Mouse (Mus musculus): ENCODE data around the gene Zfp612. TPM values are rescaled to one million over a fixed set of nuclear protein-coding genes. Genes with fewer than 3 reads are reported as not detected.

Zfp612 gene
- polyA plus RNA-seq, 1 experiment from 2014 or later, result 23.2 TPM

- Histone ChIP-seq H3K27ac (ENCODE audit: low read length) (no peak overlapping the region), H3K27me3 (ENCODE audit: control insufficient read depth, insufficient read depth, low read depth, low read length) (no peaks in the 10 kb centered on the region), H3K4me2 (ENCODE audit: low read length) (no peak overlapping the region), H3K36me3 (ENCODE audit: control insufficient read depth, insufficient read depth, low read length) (no peaks in the 10 kb centered on the region), H3K4me3 (ENCODE audit: low read depth, low read length) (no peak overlapping the region), H3K4me1 (ENCODE audit: control insufficient read depth, insufficient read depth, low read length) (no peaks in the 10 kb centered on the region), H3K9ac (ENCODE audit: low read depth, low read length) (no peak overlapping the region), H3K9me3 (replicated peaks; ENCODE audit: control insufficient read depth, low read length, poor library complexity, severe bottlenecking) (no peaks in the 10 kb centered on the region)
- no peak for ATAC-seq
- WGBS, result 85% methylated on average over 9 of the region's 9 CpGs
These were observed 15.4 kb upstream of the Zfp612 start for GRCm38 (mm10) chr8:110064161-110064560.

GRCm38 (mm10) chr8:110064606-110065365 is 14.8 kb upstream of the Zfp612 start:
- Histone ChIP-seq H3K4me2 (ENCODE audit: low read length) (no peak overlapping the region), H3K9ac (ENCODE audit: low read depth, low read length) (no peak overlapping the region), H3K9me3 (replicated peaks; ENCODE audit: control insufficient read depth, low read length, poor library complexity, severe bottlenecking) (no peaks in the 10 kb centered on the region), H3K36me3 (ENCODE audit: control insufficient read depth, insufficient read depth, low read length) (no peaks in the 10 kb centered on the region), H3K27ac (ENCODE audit: low read length) (no peak overlapping the region), H3K4me3 (ENCODE audit: low read depth, low read length) (no peak overlapping the region), H3K4me1 (ENCODE audit: control insufficient read depth, insufficient read depth, low read length) (no peaks in the 10 kb centered on the region), H3K27me3 (ENCODE audit: control insufficient read depth, insufficient read depth, low read depth, low read length) (no peaks in the 10 kb centered on the region)
- ATAC-seq, result no peak
- WGBS, result 93% methylated on average over 18 of the region's 18 CpGs

DNA sequence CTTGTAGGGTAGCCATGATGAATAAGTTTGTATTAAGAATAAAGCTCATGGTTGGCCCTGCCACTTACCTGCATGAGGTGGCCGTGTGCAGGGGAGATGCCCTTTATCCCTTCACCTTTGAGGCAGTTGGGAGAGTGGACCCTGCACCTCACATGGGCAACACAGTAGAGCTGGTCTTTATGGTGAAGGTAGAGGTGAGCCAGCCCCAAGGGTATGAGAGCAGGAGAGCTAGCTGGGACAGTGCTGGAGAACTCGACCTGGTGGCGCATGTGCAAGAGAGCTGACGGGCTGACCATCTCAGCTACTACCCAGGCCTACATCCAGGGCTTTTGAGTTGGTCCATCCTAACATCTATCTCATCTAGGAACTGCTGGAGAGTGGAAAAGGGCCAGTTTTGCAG is 13.9 kb upstream of the Zfp612 start:
- no peaks in the 10 kb centered on the region for H3K27me3 ChIP-seq (ENCODE audit: control insufficient read depth, insufficient read depth, low read depth, low read length)
- H3K27ac ChIP-seq (ENCODE audit: low read length), result no peak overlapping the region
- H3K9me3 ChIP-seq (replicated peaks; ENCODE audit: control insufficient read depth, low read length, poor library complexity, severe bottlenecking), result no peaks in the 10 kb centered on the region
- no peak overlapping the region for H3K9ac ChIP-seq (ENCODE audit: low read depth, low read length)
- no peak overlapping the region for H3K4me3 ChIP-seq (ENCODE audit: low read depth, low read length)
- H3K36me3 ChIP-seq (ENCODE audit: control insufficient read depth, insufficient read depth, low read length), result no peaks in the 10 kb centered on the region
- whole genome bisulfite sequencing, result 92% methylated on average over 4 of the region's 4 CpGs
- ATAC-seq, result no peak
- no peaks in the 10 kb centered on the region for H3K4me1 ChIP-seq (ENCODE audit: control insufficient read depth, insufficient read depth, low read length)
- H3K4me2 ChIP-seq (ENCODE audit: low read length), result no peak overlapping the region

- no peak overlapping the region for H3K4me2 ChIP-seq (ENCODE audit: low read length)
- no peak overlapping the region for H3K27ac ChIP-seq (ENCODE audit: low read length)
- H3K9ac ChIP-seq (ENCODE audit: low read depth, low read length), result no peak overlapping the region
- H3K36me3 ChIP-seq (ENCODE audit: control insufficient read depth, insufficient read depth, low read length), result no peaks in the 10 kb centered on the region
- H3K4me1 ChIP-seq (ENCODE audit: control insufficient read depth, insufficient read depth, low read length), result no peaks in the 10 kb centered on the region
- 92% methylated on average over 4 of the region's 4 CpGs for WGBS
- ATAC-seq, result no peak
- no peaks in the 10 kb centered on the region for H3K9me3 ChIP-seq (replicated peaks; ENCODE audit: control insufficient read depth, low read length, poor library complexity, severe bottlenecking)
- no peaks in the 10 kb centered on the region for H3K27me3 ChIP-seq (ENCODE audit: control insufficient read depth, insufficient read depth, low read depth, low read length)
- no peak overlapping the region for H3K4me3 ChIP-seq (ENCODE audit: low read depth, low read length)
These were observed 9.8 kb upstream of the Zfp612 start for GRCm38 (mm10) chr8:110069706-110070105.

GRCm38 (mm10) chr8:110071600-110071999 is 7.9 kb upstream of the Zfp612 start:
- no peak overlapping the region for H3K4me3 ChIP-seq (ENCODE audit: low read depth, low read length)
- ATAC-seq, result no peak
- no peaks in the 10 kb centered on the region for H3K4me1 ChIP-seq (ENCODE audit: control insufficient read depth, insufficient read depth, low read length)
- no peak overlapping the region for H3K4me2 ChIP-seq (ENCODE audit: low read length)
- no peaks in the 10 kb centered on the region for H3K36me3 ChIP-seq (ENCODE audit: control insufficient read depth, insufficient read depth, low read length)
- H3K9ac ChIP-seq (ENCODE audit: low read depth, low read length), result no peak overlapping the region
- 17% methylated on average over 9 of the region's 9 CpGs for WGBS
- H3K27me3 ChIP-seq (ENCODE audit: control insufficient read depth, insufficient read depth, low read depth, low read length), result no peaks in the 10 kb centered on the region
- H3K9me3 ChIP-seq (replicated peaks; ENCODE audit: control insufficient read depth, low read length, poor library complexity, severe bottlenecking), result no peaks in the 10 kb centered on the region
- no peak overlapping the region for H3K27ac ChIP-seq (ENCODE audit: low read length)

DNA sequence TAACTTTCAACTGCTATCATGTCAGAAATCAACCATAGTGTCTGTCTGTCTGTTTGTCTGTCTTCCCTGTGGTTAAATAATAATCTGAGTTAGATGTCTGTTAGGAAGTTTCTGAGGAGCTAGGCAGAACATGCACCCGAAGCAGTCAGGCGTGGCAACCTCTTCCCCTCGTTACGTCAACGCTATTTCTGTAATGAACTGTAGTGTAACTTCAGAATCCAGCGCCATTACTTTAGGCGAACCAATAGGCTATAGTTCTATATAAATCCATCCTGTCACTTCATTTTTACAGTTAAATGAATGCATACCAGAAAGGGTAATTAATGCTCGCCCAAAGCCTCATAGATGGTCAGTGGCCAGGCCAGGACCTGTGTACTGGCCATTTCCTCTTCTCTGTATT is 5.0 kb upstream of the Zfp612 start:
- Histone ChIP-seq H3K4me1 (ENCODE audit: control insufficient read depth, insufficient read depth, low read length) (no peaks in the 10 kb centered on the region; the same call in 1 of the 2 replicates), H3K36me3 (ENCODE audit: control insufficient read depth, insufficient read depth, low read length) (no peaks in the 10 kb centered on the region), H3K27me3 (ENCODE audit: control insufficient read depth, insufficient read depth, low read depth, low read length) (no peaks in the 10 kb centered on the region), H3K9me3 (replicated peaks; ENCODE audit: control insufficient read depth, low read length, poor library complexity, severe bottlenecking) (no peaks in the 10 kb centered on the region), H3K27ac (ENCODE audit: low read length) (no peak overlapping the region), H3K4me2 (ENCODE audit: low read length) (no peak overlapping the region), H3K9ac (ENCODE audit: low read depth, low read length) (no peak overlapping the region), H3K4me3 (ENCODE audit: low read depth, low read length) (no peak overlapping the region)
- WGBS, result 84% methylated on average over 8 of the region's 8 CpGs
- no peak for ATAC-seq

DNA sequence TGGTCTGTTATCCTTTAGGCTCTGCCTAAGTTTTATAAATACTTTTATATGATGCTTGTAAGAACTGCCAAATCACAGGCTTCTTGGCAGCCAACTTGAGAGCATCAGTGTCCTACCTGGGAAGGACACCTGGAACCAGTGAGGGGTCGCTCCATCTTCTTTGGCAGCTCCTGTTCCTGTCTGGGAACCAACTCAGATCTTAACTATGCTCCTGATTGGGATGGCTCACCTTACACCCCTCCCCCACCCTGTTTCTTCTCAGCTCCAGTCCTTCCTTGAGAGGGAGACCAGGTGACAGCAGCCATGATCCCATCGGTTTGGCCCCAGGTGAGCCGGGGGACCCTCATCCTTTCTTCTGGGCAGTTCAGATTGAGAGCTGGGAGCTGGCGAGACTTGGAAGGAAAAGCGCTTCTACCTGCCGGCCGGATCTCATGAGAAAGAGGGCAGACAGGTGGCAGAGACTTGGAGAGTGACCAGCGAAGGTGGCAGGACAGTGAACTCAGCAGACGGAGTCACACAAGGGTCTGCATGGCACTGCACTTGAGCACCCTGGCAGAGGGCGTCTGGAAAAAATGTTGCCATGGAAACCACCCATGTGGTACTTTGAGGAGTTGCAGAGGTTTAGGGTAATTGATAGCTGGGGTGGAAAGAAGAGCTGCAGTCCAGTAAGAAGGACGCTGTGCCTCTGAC is 3.0 kb downstream of the Zfp612 start:
- Histone ChIP-seq H3K27ac (ENCODE audit: low read length) (no peak overlapping the region), H3K4me3 (ENCODE audit: low read depth, low read length) (no peak overlapping the region), H3K9ac (ENCODE audit: low read depth, low read length) (no peak overlapping the region), H3K27me3 (ENCODE audit: control insufficient read depth, insufficient read depth, low read depth, low read length) (no peaks in the 10 kb centered on the region), H3K36me3 (ENCODE audit: control insufficient read depth, insufficient read depth, low read length) (peaks cover 31% of the 10 kb centered on the region), H3K4me2 (ENCODE audit: low read length) (no peak overlapping the region), H3K9me3 (replicated peaks; ENCODE audit: control insufficient read depth, low read length, poor library complexity, severe bottlenecking) (no peaks in the 10 kb centered on the region), H3K4me1 (ENCODE audit: control insufficient read depth, insufficient read depth, low read length) (peaks cover 18% of the 10 kb centered on the region)
- no peak for ATAC-seq
- WGBS, result 78% methylated on average over 11 of the region's 11 CpGs

- Histone ChIP-seq H3K27me3 (ENCODE audit: control insufficient read depth, insufficient read depth, low read depth, low read length) (no peaks in the 10 kb centered on the region), H3K36me3 (ENCODE audit: control insufficient read depth, insufficient read depth, low read length) (peaks cover 33% of the 10 kb centered on the region), H3K9ac (ENCODE audit: low read depth, low read length) (no peak overlapping the region), H3K4me3 (ENCODE audit: low read depth, low read length) (no peak overlapping the region), H3K9me3 (replicated peaks; ENCODE audit: control insufficient read depth, low read length, poor library complexity, severe bottlenecking) (peaks cover 13% of the 10 kb centered on the region; the same call in 1 of the 2 replicates), H3K4me1 (ENCODE audit: control insufficient read depth, insufficient read depth, low read length) (no peaks in the 10 kb centered on the region), H3K27ac (ENCODE audit: low read length) (no peak overlapping the region), H3K4me2 (ENCODE audit: low read length) (no peak overlapping the region)
- WGBS, result 47% methylated on average over 1 of the region's 1 CpGs
- no peak for ATAC-seq
These were observed 12.3 kb downstream of the Zfp612 start for GRCm38 (mm10) chr8:110091869-110092268.

DNA sequence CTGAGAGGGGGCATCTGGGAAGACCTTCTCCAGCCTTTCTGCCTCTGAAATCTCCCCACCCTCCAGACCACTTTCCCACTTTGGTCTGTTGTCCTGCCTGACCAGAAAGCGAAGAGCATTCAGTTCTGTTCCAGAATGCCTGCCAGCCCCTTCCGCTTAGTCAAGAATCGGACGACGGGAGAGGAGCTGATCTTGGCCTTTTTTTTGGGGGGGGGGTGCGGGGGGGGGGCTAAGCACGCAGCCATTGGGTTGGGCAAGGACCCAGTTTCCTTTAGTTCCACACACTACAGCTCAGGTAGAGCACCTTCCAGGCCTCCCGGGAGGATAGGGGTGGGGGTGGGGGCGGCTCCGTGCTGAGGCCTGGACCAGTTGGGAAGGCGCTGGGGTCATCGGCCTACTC is 21.4 kb downstream of the Zfp612 start, which contains the start of gene Gm21964:
Gene Gm21964, plus strand, starts transcription at position 301 of the 400 bp plus-strand sequence.
- WGBS, result 84% methylated on average over 12 of the region's 12 CpGs
- H3K36me3 ChIP-seq (ENCODE audit: control insufficient read depth, insufficient read depth, low read length), result no peaks in the 10 kb centered on the region
- no peaks in the 10 kb centered on the region for H3K9me3 ChIP-seq (replicated peaks; ENCODE audit: control insufficient read depth, low read length, poor library complexity, severe bottlenecking)
- no peak within 1 kb of the TSS for H3K4me2 ChIP-seq (ENCODE audit: low read length)
- no peak within 1 kb of the TSS for H3K4me3 ChIP-seq (ENCODE audit: low read depth, low read length)
- H3K9ac ChIP-seq (ENCODE audit: low read depth, low read length), result no peak within 1 kb of the TSS
- H3K27ac ChIP-seq (ENCODE audit: low read length), result no peak within 1 kb of the TSS
- H3K4me1 ChIP-seq (ENCODE audit: control insufficient read depth, insufficient read depth, low read length), result no peaks in the 10 kb centered on the region
- no peak for ATAC-seq
- H3K27me3 ChIP-seq (ENCODE audit: control insufficient read depth, insufficient read depth, low read depth, low read length), result no peaks in the 10 kb centered on the region
